Mouse (Mus musculus) retina, embryonic 14.5 days (tissue): ENCODE measurements at regions not wholly inside any gene's neighbourhood (a gene's known extent, or its start where the extent isn't known, plus 50 kb on each side); places are given as distances from the start of the nearest gene placed in this dataset.

Source experiments
- DNase-seq: peaks from one replicate; pipeline ENCODE4 v3.0.0-alpha.2; 2015; ENCODE audit warnings: low spot score

DNA sequence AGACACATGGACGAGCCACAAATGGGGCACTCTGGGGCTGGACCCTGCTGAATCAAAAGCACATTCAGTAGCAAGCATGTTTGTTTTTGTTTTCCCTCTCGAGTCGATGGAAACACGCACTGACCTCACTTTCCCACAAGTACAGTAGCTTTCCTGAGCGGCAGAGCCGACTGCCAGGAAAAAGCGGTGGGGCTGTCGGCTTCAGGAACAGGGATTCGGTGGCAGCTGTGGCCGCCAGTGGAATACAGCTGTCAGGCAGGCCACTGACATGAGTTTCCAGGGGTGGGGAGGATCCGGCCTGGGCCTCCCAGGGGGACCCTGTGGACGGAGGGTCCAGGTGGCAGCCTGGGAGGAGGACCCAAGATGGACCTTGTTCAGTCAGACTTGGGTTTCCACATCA is 157.0 kb downstream of the Fgf18 start:
- no peak for DNase-seq

DNA sequence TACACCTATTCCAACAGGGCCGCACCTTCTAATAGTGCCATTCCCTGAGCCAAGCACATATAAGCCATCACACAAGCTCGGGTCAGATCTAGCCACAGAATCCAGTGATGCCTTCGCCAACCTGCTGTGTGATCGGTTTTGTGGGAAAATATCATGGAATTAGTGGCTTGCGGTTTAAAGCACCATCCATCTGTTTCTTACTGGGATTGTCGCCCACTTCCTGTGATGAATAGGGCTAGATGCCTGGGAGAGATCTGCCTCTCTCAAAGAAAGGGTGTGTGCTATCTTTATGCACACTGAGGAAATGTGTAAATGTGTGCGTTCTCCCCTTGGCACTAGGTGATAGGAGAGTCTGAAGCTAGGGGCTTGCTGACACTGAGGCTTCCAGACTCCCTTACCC is 154.5 kb upstream of the Smim23 start:
- no peak for DNase-seq

DNA sequence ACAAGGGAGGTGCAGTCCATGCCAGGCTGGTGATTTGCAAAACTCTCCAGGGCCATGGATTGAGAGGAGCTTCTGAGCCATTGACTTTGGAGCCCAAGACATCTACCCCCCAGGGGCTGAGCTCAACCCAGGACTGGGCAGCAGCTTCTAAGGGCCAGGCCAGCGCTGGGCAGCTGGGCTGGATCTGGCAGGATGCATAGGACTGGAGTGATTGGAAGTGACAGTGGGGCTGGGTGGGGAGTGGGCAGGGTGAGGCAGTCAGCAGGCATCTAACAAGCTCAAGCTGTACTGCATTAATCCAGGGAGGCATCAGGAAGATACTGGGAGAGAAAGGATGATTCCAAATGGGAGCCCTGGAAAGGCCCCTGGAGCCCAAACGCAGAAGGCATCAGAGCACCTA is 152.2 kb upstream of the Smim23 start:
- peak; percentile 13 for DNase-seq

DNA sequence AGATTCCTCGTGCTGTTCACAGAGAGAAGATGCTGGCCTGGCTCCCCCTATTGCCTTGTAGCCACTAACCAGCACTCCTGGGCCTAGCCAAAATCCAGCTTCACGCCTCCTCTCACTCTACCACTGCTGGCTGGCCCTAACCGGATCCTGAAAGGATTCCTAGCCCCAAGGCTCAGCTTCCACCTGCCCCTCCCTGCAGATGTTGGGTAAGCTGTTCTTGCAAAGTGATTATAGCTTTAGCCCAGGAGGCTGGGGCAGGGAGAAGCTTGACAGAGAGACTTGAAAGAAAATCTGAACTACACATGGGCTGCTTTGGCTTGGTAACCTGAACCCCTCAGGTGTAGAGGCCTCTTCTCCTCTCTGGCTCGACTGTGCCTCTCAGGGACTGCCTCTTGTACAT is 149.0 kb upstream of the Smim23 start:
- no peak for DNase-seq

DNA sequence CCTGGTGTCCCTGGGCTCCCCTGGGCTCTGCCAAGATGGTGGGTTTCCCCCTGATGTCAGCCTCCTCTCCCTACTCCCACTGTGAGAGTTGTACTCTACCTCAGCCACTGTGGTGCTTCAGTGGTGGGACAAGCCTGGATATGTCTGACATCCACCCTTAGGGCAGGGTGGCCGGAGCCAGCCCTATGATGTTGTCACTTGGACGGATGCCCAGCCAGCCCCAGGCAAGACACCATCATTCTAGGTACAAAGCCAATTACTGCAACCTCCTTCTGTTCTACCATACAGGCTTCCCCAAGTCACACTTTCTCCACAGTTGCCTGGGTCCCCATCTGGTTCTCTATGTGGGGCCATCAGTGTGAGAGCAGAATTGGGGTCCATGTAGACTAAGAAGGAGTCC is 141.0 kb upstream of the Smim23 start:
- no peak for DNase-seq

DNA sequence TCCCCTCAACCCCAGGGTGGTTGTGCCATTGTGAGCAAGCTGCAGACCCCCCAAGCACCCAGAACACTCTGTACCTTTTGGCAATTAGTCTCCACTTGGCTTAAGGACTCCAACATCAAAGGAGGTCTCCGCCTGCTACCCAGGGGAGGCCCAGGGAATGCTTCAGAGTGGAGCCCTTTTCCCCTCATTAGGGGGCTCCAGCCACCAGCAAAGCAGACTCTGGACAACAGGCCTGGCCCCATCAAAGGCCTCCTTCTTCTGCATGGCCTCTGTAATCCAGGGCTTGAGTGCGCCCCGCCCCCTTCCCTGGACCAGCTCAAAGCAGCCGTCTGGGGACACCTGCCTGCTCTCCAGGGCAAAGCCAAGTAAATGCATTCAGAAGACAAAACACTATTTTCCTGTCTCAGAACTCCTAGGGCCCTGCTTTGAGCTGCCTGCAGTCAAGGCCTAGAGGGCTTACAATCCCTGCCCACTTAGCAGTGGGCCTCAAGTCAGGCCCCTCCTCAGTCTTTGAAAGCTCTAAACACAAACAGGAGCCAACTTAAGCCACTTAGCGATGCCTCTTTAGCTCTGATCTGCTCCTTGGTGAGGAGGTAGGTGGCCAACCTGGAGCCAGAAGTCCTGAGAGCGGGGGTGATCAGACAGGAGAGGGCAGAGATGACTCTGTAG is 139.4 kb upstream of the Smim23 start:
- DNase-seq: peak; percentile 32

DNA sequence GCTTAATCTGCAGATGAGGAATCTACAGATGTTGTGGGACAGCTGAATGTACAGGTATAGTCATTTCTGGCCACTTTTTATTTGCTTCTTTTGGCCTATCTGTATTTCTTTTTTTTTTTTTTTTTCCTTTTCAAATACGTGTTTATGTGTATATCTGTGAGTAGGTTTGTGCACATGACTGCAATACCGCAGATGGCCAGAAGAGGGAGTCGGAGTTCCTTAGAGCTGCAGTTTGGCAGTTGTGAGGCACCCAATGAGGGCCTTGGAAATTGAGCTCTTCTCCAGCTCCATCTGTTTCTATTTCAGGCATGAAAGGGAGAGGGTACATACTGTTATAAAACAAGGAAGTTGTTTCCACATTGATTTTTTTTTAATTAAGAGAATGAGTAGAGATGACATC is 137.2 kb upstream of the Smim23 start:
- DNase-seq: peak; percentile 21

DNA sequence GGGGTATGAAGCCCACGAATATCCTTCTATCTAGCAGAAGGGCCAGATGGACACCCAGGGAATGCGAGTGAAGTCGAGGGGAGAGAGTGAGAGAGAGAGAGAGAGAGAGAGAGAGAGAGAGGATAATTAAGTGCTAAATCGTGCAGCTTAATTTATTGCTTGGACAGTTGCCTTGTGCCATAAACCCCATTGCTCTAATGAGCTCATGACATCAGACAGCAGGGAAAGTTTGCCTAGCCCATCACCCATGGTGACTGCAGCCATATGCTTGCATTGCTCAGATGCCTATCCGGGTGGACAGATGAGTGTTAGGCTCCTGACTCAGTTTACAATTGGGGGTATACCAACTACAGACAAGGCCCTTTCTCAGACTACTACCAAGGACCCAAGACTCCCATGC is 134.6 kb upstream of the Smim23 start:
- DNase-seq: no peak

DNA sequence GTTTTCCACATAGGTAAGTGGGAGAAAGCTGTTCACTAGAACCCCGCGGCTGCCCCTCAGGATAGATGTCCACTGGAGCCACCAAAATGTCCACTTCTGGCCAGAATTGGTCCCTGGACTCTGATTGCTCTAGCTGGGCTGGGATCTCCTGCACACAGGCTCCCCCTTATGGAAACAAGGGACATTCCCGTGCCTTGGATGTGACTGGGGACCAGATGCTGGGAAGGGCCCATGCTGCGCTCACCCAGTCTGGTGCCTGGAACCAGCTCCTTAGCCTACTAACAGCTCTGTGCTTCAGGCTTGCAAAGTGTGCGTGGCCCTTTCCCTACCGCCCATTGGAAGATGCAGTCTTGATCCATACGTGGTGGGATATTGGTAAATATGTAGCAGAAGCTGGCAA is 132.6 kb upstream of the Smim23 start:
- peak; percentile 61 for DNase-seq

DNA sequence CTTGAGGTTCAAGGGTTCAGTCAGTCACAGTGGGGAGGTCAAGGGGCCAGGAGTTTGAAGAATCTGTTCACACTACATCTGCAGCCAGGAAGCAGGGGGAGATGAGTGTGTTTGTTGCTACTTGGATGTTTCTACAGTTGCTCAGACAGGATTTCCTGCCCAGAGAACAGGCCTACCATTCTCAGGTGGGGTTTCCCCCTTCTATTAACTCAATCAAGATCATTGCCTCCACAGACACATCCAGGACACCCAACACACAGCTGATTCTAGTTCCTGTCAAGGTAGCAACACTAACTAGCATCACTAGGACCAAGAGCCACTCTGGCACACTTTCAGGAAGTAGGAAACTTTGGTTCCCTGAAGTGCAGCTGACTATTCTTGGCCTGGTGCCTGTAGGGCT is 127.9 kb upstream of the Smim23 start:
- no peak for DNase-seq

DNA sequence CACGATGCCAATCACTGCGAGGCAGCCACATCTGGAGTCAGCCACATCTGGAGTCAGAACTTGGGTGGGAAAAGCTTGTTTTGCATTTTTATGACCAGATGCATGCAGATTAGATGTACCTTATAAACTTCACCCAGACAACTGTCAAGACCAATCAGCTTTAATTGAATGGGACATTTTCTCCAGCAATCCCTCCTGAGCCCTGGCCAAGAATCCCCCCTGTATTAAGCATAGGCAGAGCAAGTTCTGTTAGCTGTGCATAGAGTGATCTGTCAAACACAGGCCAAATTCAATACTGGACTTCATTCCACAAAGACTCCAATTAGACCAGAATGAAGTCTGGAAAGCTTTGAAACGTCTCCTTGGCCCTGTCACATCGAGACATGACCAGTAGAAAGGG is 123.7 kb upstream of the Smim23 start:
- DNase-seq: no peak

DNA sequence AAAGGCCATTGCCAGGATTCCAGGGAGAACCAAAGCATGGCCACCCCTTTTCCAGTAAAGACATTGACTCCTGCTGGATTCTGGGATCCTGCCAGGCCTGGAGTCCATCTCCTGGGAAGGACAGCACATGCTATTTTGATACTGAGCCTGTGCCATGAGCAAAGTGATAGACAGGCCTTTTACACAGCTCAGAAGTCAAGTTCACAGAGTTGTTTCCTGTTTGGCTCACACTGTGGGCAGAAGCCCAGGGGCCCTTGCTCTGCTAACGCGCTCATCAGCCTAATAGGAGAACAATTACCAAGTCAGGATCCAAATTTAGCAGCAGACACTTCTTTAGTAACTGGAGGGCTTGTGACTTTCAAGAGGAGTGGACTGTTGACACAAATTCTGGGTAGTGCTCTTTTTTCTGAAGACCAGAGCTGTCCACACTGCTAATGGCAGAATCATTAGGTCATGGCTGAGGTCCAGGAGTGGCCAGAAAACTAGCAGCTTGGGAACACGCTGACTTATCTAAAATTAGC is 122.1 kb upstream of the Smim23 start:
- no peak for DNase-seq

DNA sequence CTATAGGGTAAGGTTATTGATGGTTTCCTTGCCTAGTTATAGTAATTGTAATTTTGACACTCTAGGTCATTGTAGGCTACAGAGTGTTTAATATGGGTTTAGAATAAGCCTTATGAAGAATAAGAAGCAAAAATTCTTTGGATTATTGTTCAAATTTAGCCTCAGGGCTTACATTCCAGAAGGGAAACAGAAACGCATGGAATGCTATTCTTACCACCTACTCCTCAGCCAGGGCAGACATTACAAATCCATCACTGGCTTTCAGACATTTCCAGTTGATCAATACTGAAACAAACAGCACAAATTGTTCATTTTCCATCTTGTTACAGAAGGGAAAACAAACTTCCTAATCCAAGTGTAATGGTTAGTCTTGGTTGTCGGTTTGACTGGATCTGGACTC is 120.7 kb upstream of the Smim23 start:
- no peak for DNase-seq

DNA sequence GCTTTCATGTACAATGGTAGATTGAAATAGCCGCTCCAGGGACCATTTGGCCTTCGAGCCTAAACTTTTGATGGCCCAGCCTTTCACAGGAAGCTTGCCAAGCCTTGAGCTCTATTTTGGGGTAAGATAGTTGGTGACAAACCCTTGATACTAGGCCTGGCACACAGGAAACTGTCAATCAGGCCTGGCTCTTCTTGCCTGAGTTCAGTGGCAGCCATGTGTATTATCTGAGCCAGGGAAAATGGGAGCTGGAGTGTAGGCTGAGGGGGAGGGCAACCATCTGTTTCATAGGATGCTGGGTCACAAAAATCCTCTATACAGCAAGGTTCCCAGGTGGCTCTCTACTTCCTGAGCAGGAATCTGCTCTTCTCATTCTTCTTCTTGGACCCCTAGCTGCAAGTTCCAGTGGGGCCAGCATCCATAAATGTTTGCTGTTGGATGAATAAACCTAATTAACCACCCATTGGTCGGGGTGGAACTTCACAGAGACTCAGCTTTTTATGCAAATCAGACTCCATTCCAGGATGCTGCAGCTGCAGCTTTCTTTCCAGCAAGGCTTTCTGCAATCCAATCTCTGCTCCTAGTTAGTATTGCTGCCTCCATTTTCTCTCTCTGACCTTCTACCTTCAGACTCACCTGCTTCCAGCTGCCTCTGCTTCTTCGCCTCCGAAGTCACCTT is 117.1 kb upstream of the Smim23 start:
- DNase-seq: no peak

DNA sequence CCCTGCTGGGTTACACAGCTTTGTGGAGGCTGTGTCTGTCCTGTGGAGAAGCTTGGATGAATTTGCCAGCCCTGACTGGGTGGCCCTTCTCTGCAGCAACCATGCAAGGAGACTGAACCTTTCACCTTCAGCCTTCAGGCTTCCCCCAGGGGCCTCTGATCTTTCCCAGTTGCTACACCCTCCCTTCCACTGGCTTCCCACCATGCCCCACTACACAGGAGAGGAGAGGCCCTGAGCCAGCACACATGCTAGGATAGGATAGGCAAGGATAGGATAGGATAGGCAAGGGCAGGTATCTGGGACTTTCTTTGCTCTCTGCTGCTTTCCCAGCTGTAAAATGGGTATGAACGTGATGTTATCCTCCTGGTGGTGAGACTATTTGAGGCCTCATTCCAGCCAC is 114.7 kb upstream of the Smim23 start:
- DNase-seq: no peak

DNA sequence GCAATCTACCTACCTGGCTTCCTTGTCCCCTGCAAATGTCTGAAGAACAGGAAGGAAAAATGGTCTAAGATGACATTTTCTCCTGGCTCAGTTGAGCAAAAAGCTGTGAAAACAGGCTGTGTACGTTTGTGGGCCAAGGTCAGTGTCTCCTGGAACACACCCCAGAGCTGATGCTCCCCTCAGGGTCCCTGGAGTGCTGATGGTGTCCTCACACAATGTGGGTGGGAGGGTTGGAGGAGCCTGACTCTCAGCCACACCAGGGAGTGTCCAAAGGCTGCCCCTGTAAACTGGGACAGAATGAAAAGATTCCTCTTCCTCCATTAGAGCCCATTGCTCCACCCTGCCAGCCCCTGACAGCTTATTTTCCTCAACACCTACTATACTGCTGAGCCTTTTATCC is 112.8 kb upstream of the Smim23 start:
- no peak for DNase-seq

DNA sequence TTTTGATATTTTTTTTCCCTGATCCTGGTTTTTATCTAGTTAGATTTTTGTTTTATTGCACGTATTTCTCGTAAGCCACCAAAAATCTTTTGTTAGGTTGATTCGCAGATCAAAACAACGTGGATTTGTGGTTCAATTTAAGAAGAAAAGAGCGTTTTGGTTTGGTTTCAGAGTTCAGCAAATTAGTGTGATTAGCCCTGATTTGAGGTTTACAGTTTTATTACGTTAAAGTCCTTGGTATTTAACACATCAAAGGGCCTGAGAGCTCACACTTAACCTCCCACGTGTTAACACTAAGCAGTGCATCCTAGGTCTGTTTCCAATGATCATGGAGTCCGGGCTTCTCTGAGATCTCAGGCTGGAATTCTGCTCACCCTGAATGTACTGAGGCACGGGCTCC is 107.5 kb upstream of the Smim23 start:
- no peak for DNase-seq

DNA sequence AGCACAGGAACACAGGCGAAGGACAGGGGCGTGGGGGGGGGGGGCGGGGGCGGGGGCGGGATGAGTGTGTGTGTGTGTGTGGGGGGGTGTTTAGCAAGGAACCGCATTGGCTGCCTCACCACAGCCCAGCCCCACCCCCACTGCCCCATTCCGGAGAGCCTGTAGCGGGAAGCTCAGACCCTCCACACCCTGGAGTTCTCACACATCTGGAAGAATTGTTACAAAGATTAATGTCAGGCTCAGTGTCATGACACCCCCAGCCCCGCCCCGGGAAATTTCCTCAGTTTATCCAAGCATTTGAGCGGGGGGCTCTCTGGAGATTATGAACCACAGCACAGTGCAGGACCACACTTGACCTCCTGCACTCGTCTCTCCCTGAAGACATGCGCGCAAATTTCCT is 106.6 kb upstream of the Smim23 start:
- peak; percentile 11 for DNase-seq

DNA sequence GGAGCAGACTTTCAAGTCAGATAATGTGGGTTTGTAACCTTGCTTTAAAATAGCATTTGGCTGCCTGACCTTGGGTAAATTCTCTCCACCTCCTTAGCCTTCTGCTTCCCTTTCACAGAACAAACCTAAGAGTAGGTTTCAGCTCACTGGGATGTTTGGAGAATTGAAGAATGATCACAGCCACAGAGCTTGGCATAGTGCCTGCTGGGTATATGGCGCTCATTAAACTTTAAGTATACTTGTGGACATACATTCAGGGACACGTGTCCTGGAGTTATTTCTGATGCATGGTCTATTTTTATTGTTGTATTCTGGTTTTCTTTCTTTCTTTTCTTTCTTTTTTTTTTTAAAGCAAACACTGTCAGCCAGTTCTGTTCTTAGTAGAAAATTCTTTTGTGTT is 104.4 kb upstream of the Smim23 start:
- DNase-seq: no peak

DNA sequence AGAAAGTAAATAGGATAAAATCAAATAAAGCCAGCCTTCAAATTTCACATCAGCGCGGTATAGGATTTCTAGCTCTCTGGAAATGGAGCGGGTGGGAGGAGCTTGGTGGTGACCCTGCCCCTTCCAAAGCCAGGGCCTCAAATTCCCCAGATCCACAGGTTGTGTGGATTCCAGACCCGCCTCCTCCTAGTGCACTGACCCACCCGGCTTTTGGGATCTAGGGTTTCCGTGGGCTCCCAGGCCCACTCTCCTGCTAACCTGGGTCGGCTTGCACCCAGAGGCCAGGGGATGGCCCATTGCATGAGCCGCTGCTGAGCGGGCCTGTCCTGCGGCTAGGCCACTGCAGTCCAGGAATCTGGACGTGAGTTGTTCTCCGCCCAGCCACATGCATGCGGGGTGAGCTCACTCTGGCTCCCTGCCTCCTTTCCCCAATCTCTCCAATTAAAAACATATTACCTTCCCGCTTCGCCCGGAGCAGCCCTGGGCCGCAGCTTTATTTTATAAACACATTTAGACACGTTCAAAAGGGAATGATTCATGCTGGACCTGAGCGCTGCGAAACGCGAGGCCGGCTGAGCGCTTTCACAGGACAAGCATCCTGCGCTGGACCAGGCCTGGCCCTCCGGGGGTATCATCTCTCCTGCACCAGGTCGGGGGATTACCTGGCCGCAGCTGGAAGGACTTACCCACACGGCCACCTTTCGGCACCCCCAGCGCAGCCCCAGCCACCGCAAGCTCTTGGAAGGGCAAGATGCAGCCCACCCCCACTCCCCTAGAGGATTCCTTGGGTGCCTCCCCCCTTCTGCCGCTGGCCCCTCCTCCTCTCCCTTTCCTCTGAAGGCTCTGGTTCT is 101.2 kb upstream of the Smim23 start:
- DNase-seq: peak; percentile 47

DNA sequence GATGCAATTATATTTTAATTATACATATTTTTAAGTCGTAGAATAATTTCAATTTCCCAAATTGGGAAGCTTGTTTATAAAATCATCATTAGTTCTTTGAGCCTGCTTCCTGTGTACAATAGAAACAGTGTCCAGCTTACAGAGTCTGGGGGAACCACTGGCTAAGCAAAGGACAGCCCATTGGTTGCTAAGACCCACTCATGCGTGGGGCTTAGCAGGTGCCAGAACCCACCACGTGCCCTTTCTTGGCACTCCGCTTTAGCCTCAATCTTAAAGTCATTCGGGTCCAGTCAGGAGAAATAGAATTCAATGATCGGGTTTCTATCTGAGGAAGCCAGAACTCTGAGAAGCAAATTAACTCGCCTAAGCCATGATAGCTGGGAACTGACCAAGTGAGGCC is 100.5 kb upstream of the Smim23 start:
- DNase-seq: no peak

DNA sequence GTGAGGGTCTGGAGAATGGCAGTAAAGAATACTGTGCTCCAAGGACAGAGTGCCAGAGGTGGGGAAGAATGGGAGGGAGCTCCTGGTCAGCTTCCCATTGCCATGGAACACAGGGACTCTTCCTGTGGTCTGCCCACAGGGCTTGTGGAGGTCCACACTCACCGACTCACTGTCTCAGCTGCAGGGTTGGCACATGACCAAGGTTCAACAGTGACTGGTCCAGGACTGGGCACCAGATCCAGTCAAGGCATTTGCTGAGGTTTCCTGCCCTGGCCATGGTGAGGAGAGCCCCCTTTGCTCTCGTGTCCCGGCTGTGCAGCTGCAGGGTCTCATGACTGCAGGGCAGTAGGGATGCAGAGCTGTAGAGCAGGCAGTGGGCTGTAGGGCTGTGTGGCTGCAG is 88.7 kb upstream of the Smim23 start:
- no peak for DNase-seq

DNA sequence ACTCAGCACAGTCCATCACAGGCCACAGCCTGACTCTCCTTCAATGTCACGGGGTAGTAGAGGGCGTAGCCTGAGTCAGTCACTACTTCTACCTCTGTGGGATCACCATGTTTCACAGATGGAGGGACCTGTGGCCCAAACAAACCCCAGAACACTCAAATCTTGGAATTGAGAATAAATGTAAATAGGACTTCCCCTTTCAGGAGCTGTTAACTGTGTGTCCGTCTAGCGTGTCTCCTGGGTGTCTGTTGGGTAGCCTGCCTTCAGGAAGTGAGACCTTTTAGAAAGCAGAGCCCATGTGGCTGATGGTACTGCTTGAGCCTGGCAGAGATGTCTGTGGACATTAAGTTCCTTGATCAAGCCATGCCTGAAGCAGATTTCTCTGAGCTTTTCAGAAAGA is 87.4 kb upstream of the Smim23 start:
- no peak for DNase-seq
